Mouse (Mus musculus) neural tube, embryonic 12.5 days (tissue): ENCODE measurements around the gene Zscan2. TPM values are rescaled to one million over a fixed set of nuclear protein-coding genes. Genes with fewer than 3 reads are reported as not detected.
A peak's percentile ranks its signal among the peaks of the same experiment; 100 is the strongest.

ENCODE experiments used
- ATAC-seq: fragments of 200-750 bp; cut with Nextera tagmentation; 2 replicates; pipeline ENCODE4 v1.8.0; 2017; ENCODE audit warnings: low read depth, mild to moderate bottlenecking, moderate TSS enrichment, moderate library complexity; ENCODE audit not compliant: low FRiP score
- H3K27ac ChIP-seq: fragments of 300-500 bp; sonication (generic); 2 replicates; pipeline ENCODE4 v1.5.1; 2016
- H3K27me3 ChIP-seq: fragments of 300-500 bp; sonication (generic); replicated peaks from 2 replicates; pipeline ENCODE4 v1.6.1; 2016; ENCODE audit warnings: mild to moderate bottlenecking
- H3K36me3 ChIP-seq: fragments of 300-500 bp; sonication (generic); 2 replicates; pipeline ENCODE4 v1.6.1; 2016; ENCODE audit warnings: mild to moderate bottlenecking
- H3K4me1 ChIP-seq: fragments of 300-500 bp; sonication (generic); 2 replicates; pipeline ENCODE4 v1.6.1; 2016
- H3K4me2 ChIP-seq: fragments of 300-500 bp; sonication (generic); replicated peaks from 2 replicates; pipeline ENCODE4 v1.6.1; 2016; ENCODE audit warnings: mild to moderate bottlenecking
- H3K4me3 ChIP-seq: fragments of 300-500 bp; sonication (generic); 2 replicates; pipeline ENCODE4 v1.5.1; 2016
- H3K9ac ChIP-seq: fragments of 300-500 bp; sonication (generic); 2 replicates; pipeline ENCODE4 v1.6.1; 2016; ENCODE audit warnings: mild to moderate bottlenecking
- H3K9me3 ChIP-seq: fragments of 300-500 bp; sonication (generic); 2 replicates; pipeline ENCODE4 v1.6.1; 2016; ENCODE audit warnings: mild to moderate bottlenecking
- whole genome bisulfite sequencing: fragments of 180-500 bp; shearing (Covaris S2); methylation state at CpG from one replicate; pipeline ENCODE4 v1.1.7; 2016; 5-methylcytosine and 5-hydroxymethylcytosine counted together
- polyA plus RNA-seq: library from polyadenylated mRNA; unstranded; fragments of >200 nt; fragmentation: Nextera tagmentation; extraction: Ambion mirVana; gene quantifications from 2 replicates; pipeline ENCODE4 v1.2.1, GENCODE M21; 2016

Gene Zscan2
- polyA plus RNA-seq, 1 experiment from 2014 or later, result 4.9 TPM

DNA sequence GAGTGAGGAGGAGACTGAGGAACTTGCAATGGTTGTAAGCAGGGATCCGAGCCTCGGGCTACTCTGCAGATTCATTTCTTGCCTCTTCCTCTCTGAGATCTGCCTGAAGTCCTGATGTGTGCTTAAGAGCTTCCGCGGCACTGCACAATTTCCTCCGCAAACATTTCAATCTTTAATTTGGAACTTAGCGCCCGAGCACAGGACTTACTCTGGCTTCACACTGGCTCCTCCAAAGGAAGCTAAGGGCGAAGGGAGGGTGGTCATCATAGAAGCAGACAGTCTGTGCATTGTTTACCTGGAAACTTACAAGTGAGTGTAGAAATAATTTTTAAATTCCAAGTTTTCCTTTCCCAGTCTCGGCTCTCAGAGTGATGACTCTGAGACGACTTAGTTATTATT lies 14.4 kb upstream of the Zscan2 start:
- no peak overlapping the region for H3K4me2 ChIP-seq
- no peak overlapping the region for H3K9ac ChIP-seq
- no peaks in the 10 kb centered on the region for H3K4me1 ChIP-seq
- H3K9me3 ChIP-seq, result no peaks in the 10 kb centered on the region
- no peaks in the 10 kb centered on the region for H3K27me3 ChIP-seq
- H3K4me3 ChIP-seq, result no peak overlapping the region
- H3K27ac ChIP-seq, result no peak overlapping the region
- WGBS, result 91% methylated on average over 10 of the region's 10 CpGs
- ATAC-seq, result no peak
- no peaks in the 10 kb centered on the region for H3K36me3 ChIP-seq

GRCm38 (mm10) chr7:80846709-80847108 lies 14.0 kb upstream of the Zscan2 start:
- no peak for ATAC-seq
- no peak overlapping the region for H3K27ac ChIP-seq
- H3K9me3 ChIP-seq, result no peaks in the 10 kb centered on the region
- H3K4me3 ChIP-seq, result no peak overlapping the region
- H3K4me2 ChIP-seq, result no peak overlapping the region
- WGBS, result 92% methylated on average over 5 of the region's 5 CpGs
- H3K4me1 ChIP-seq, result no peaks in the 10 kb centered on the region
- H3K9ac ChIP-seq, result no peak overlapping the region
- no peaks in the 10 kb centered on the region for H3K27me3 ChIP-seq
- no peaks in the 10 kb centered on the region for H3K36me3 ChIP-seq

- ATAC-seq, result no peak
- WGBS, result 84% methylated on average over 2 of the region's 2 CpGs
- H3K27ac ChIP-seq, result no peak overlapping the region
- no peaks in the 10 kb centered on the region for H3K9me3 ChIP-seq
- no peak overlapping the region for H3K9ac ChIP-seq
- H3K27me3 ChIP-seq, result no peaks in the 10 kb centered on the region
- no peaks in the 10 kb centered on the region for H3K36me3 ChIP-seq
- H3K4me3 ChIP-seq, result no peak overlapping the region
- H3K4me2 ChIP-seq, result no peak overlapping the region
- no peaks in the 10 kb centered on the region for H3K4me1 ChIP-seq
These were observed 11.5 kb upstream of the Zscan2 start for GRCm38 (mm10) chr7:80849267-80849666.

GRCm38 (mm10) chr7:80849710-80850109 lies 11.0 kb upstream of the Zscan2 start:
- no peaks in the 10 kb centered on the region for H3K4me1 ChIP-seq
- no peaks in the 10 kb centered on the region for H3K27me3 ChIP-seq
- H3K4me3 ChIP-seq, result no peak overlapping the region
- H3K9ac ChIP-seq, result no peak overlapping the region
- no peak overlapping the region for H3K27ac ChIP-seq
- peak; percentile 44; the same call in 1 of the 2 replicates for ATAC-seq
- no peaks in the 10 kb centered on the region for H3K9me3 ChIP-seq
- H3K4me2 ChIP-seq, result no peak overlapping the region
- 37% methylated on average over 4 of the region's 4 CpGs for WGBS
- no peaks in the 10 kb centered on the region for H3K36me3 ChIP-seq

DNA sequence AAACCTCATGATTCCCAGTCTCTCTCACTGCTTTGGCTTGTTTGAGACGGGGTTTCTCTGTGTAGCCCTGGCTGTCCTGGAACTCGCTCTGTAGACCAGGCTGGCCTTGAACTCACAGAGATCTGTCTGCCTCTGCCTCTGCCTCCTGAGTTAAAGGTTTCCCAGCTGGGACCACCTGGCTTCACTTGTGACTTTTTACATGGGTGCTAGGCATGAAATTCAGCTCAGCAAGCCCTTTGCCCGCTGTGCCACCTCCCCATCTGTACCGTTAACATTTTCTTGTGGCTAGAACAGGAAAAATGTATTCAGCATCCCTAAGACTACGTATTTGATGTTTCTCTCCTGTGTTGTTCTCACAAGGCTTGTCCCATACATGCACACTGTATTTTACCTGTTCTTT lies 10.2 kb upstream of the Zscan2 start:
- Histone ChIP-seq H3K27ac (no peak overlapping the region), H3K36me3 (no peaks in the 10 kb centered on the region), H3K27me3 (no peaks in the 10 kb centered on the region), H3K4me3 (no peak overlapping the region), H3K4me2 (no peak overlapping the region), H3K9me3 (no peaks in the 10 kb centered on the region), H3K4me1 (no peaks in the 10 kb centered on the region), H3K9ac (no peak overlapping the region)
- WGBS, result 87% methylated on average over 5 of the region's 5 CpGs
- no peak for ATAC-seq

- H3K27ac ChIP-seq, result no peak overlapping the region
- H3K9ac ChIP-seq, result no peak overlapping the region
- ATAC-seq, result no peak
- no peaks in the 10 kb centered on the region for H3K9me3 ChIP-seq
- no peak overlapping the region for H3K4me2 ChIP-seq
- no peaks in the 10 kb centered on the region for H3K36me3 ChIP-seq
- WGBS, result 97% methylated on average over 3 of the region's 3 CpGs
- H3K4me3 ChIP-seq, result no peak overlapping the region
- no peaks in the 10 kb centered on the region for H3K4me1 ChIP-seq
- no peaks in the 10 kb centered on the region for H3K27me3 ChIP-seq
These were observed 7.5 kb upstream of the Zscan2 start for GRCm38 (mm10) chr7:80853218-80853617.

DNA sequence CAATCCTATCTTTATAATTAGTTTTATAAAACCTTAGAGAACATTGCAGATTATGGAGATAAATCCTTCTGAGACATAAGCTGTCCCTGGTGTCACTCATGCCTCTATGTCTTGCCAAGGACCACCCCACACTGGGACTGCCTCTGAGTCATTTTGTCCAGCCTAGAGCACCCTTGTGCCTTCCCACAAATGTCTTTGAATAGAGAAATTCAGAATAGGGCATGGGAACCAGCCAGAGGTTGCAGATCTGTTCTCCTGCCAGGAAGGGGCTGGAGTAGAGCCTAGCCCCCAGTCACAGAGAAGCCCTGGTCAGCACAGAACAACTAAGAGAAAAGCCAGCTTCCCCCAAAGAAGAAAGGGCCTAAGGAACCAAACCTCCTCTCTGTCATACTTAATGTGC lies 5.4 kb upstream of the Zscan2 start:
- H3K36me3 ChIP-seq, result no peaks in the 10 kb centered on the region
- no peak for ATAC-seq
- no peak overlapping the region for H3K4me3 ChIP-seq
- no peak overlapping the region for H3K27ac ChIP-seq
- H3K4me1 ChIP-seq, result 0 out of 2 replicates have a peak, but pooled peaks cover 3% of the 10 kb centered on the region
- no peak overlapping the region for H3K4me2 ChIP-seq
- H3K9ac ChIP-seq, result no peak overlapping the region
- H3K27me3 ChIP-seq, result no peaks in the 10 kb centered on the region
- no peaks in the 10 kb centered on the region for H3K9me3 ChIP-seq

DNA sequence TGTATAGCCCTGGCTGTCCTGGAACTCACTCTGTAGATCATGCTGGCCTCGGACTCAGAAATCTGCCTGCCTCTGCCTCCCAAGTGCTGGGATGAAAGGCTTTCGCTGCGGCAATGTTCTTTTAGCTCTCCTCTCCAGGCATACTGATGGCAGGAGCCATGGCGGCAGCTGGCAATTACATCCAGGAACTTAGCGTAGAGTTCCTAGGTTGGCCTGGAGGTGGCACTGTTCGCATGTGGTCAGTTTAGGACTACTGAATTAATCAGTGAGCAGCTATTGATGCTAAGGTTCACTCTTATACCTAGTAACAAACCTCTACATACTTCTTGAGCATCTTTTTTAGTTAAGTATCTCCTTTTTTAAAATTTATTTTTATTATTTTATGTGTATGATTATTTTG lies 3.5 kb upstream of the Zscan2 start:
- H3K4me1 ChIP-seq, result peaks cover 7% of the 10 kb centered on the region; the same call in 1 of the 2 replicates
- no peak overlapping the region for H3K27ac ChIP-seq
- no peaks in the 10 kb centered on the region for H3K36me3 ChIP-seq
- H3K9me3 ChIP-seq, result no peaks in the 10 kb centered on the region
- no peak overlapping the region for H3K4me2 ChIP-seq
- H3K4me3 ChIP-seq, result no peak overlapping the region
- H3K27me3 ChIP-seq, result no peaks in the 10 kb centered on the region
- no peak for ATAC-seq
- 32% methylated on average over 6 of the region's 6 CpGs for WGBS
- H3K9ac ChIP-seq, result no peak overlapping the region

GRCm38 (mm10) chr7:80860227-80860626 lies 493 bp upstream of the Zscan2 start:
- under 1% methylated on average over 13 of the region's 13 CpGs for WGBS
- H3K36me3 ChIP-seq, result peaks cover 20% of the 10 kb centered on the region
- H3K4me2 ChIP-seq, result peak overlapping the region; percentile 76
- H3K9ac ChIP-seq, result peak overlapping the region; percentile 95
- no peak overlapping the region for H3K27ac ChIP-seq
- no peaks in the 10 kb centered on the region for H3K27me3 ChIP-seq
- H3K9me3 ChIP-seq, result no peaks in the 10 kb centered on the region
- ATAC-seq, result peak; percentile 71
- H3K4me1 ChIP-seq, result peaks cover 33% of the 10 kb centered on the region
- H3K4me3 ChIP-seq, result peak overlapping the region; percentile 81

DNA sequence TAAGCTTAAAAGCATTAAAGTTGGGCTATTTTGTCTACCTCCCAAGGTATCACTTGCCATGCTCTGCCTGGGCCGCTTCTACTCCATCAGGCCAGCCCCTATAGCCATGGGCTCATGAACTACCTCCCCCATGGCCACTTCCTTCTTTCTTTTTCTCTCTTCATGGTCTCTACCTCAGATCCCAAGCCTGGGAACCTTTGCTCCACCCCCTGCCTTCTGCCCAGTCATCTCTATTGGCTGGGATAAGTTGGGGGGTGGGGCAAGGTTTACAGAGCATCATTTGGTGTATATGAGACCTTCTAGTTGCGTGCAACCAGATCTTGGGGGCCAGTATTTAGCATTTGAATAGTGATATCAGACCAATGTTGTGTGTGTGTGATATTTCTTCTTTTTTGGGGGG lies 1.8 kb downstream of the Zscan2 start:
- Histone ChIP-seq H3K4me3 (no peak overlapping the region), H3K27ac (no peak overlapping the region), H3K9ac (no peak overlapping the region), H3K27me3 (no peaks in the 10 kb centered on the region), H3K9me3 (no peaks in the 10 kb centered on the region), H3K36me3 (peaks cover 40% of the 10 kb centered on the region), H3K4me1 (peaks cover 40% of the 10 kb centered on the region), H3K4me2 (peak overlapping the region; percentile 76)
- no peak for ATAC-seq
- 86% methylated on average over 2 of the region's 2 CpGs for WGBS

- H3K4me3 ChIP-seq, result no peak overlapping the region
- H3K9ac ChIP-seq, result peak overlapping the region; percentile 6; the same call in 1 of the 2 replicates
- no peaks in the 10 kb centered on the region for H3K27me3 ChIP-seq
- H3K36me3 ChIP-seq, result peaks cover 51% of the 10 kb centered on the region
- ATAC-seq, result no peak
- peaks cover 40% of the 10 kb centered on the region for H3K4me1 ChIP-seq
- H3K4me2 ChIP-seq, result peak overlapping the region; percentile 76
- H3K9me3 ChIP-seq, result no peaks in the 10 kb centered on the region
- WGBS, result 88% methylated on average over 5 of the region's 5 CpGs
- no peak overlapping the region for H3K27ac ChIP-seq
These were observed 2.8 kb downstream of the Zscan2 start for GRCm38 (mm10) chr7:80863520-80863919.

GRCm38 (mm10) chr7:80864151-80864550 lies 3.4 kb downstream of the Zscan2 start:
- H3K9me3 ChIP-seq, result no peaks in the 10 kb centered on the region
- no peaks in the 10 kb centered on the region for H3K27me3 ChIP-seq
- H3K4me3 ChIP-seq, result no peak overlapping the region
- ATAC-seq, result no peak
- WGBS, result 74% methylated on average over 1 of the region's 1 CpGs
- no peak overlapping the region for H3K27ac ChIP-seq
- 0 out of 2 replicates have a peak overlapping the region, but pooled peaks have one; percentile 6 for H3K9ac ChIP-seq
- H3K36me3 ChIP-seq, result peaks cover 57% of the 10 kb centered on the region
- H3K4me2 ChIP-seq, result peak overlapping the region; percentile 76
- H3K4me1 ChIP-seq, result peaks cover 40% of the 10 kb centered on the region

- Histone ChIP-seq H3K4me2 (peak overlapping the region; percentile 76), H3K27ac (no peak overlapping the region), H3K9ac (no peak overlapping the region), H3K9me3 (no peaks in the 10 kb centered on the region), H3K27me3 (no peaks in the 10 kb centered on the region), H3K36me3 (peaks cover 64% of the 10 kb centered on the region), H3K4me1 (peaks cover 40% of the 10 kb centered on the region), H3K4me3 (no peak overlapping the region)
- ATAC-seq, result no peak
- WGBS, result 72% methylated on average over 8 of the region's 8 CpGs
These were observed 4.1 kb downstream of the Zscan2 start for GRCm38 (mm10) chr7:80864831-80865230.
